Mouse (Mus musculus): ENCODE results near the gene Uaca.

GRCm38 (mm10) chr9:60838331-60838872, 44.1 kb downstream of the Uaca start:
- TF ChIP-seq CTCF (IDR thresholded peaks at IDR 0.05) (no peak), EP300 (IDR thresholded peaks at IDR 0.05) (no peak)

Data from lung, postnatal 0 days (tissue).